Mouse (Mus musculus) spleen, adult 2 months (tissue): ENCODE data around the gene Rtn4r. TPM values are rescaled to one million over a fixed set of nuclear protein-coding genes. Genes with fewer than 3 reads are reported as not detected.

Experiments used
- DNase-seq, 2 experiments: peaks; one replicate each; pipeline versions ENCODE4 v3.0.0 to v3.0.0-alpha.2; 2012 to 2021; ENCODE audit warnings: low spot score in 2 of 2, low read depth in 1 of 2
- H3K27ac ChIP-seq: fragments of 200-500 bp; 2 replicates; pipeline ENCODE4 v1.5.1; 2012; ENCODE audit warnings: low read length, inconsistent platforms; ENCODE audit not compliant: insufficient read depth
- H3K27me3 ChIP-seq: fragments of 200-500 bp; 2 replicates; pipeline ENCODE4 v1.6.1; 2012; ENCODE audit warnings: mild to moderate bottlenecking, moderate library complexity, low read length, inconsistent platforms; ENCODE audit not compliant: control insufficient read depth, insufficient read depth
- H3K36me3 ChIP-seq: fragments of 200-500 bp; 2 replicates; pipeline ENCODE4 v1.6.1; 2012; ENCODE audit warnings: mild to moderate bottlenecking, low read length, inconsistent platforms; ENCODE audit not compliant: control insufficient read depth, insufficient read depth
- H3K4me1 ChIP-seq: fragments of 200-500 bp; 2 replicates; pipeline ENCODE4 v1.6.1; 2011; ENCODE audit warnings: inconsistent platforms; ENCODE audit not compliant: control insufficient read depth, insufficient read depth, insufficient read length
- H3K4me3 ChIP-seq: fragments of 200-500 bp; 2 replicates; pipeline ENCODE4 v1.5.1; 2011; ENCODE audit warnings: mild to moderate bottlenecking, inconsistent platforms; ENCODE audit not compliant: insufficient read depth, insufficient read length; ENCODE audit errors: extremely low read depth
- CTCF ChIP-seq: fragments of 200-500 bp; IDR thresholded peaks from 2 replicates; pipeline ENCODE4 v1.5.1; 2011; ENCODE audit warnings: mild to moderate bottlenecking, inconsistent platforms; ENCODE audit not compliant: insufficient read depth, insufficient read length, insufficient replicate concordance; ENCODE audit errors: extremely low read depth
- POLR2A ChIP-seq: fragments of 200-500 bp; IDR thresholded peaks from 2 replicates; pipeline ENCODE4 v1.6.1; 2011; ENCODE audit warnings: low read depth, low read length, inconsistent platforms
- WGBS: fragments of 180-500 bp; shearing (Covaris S2); methylation state at CpG from one replicate; pipeline ENCODE4 v1.1.7; 2018; 5-methylcytosine and 5-hydroxymethylcytosine counted together
- polyA plus RNA-seq: library from polyadenylated mRNA; depleted of rRNA; stranded (reverse); fragments of >200 nt; gene quantifications from 2 replicates; pipeline ENCODE4 v1.2.3, GENCODE M21; 2012

The Rtn4r gene
- polyA plus RNA-seq, 1 experiment: 10.2 TPM

DNA sequence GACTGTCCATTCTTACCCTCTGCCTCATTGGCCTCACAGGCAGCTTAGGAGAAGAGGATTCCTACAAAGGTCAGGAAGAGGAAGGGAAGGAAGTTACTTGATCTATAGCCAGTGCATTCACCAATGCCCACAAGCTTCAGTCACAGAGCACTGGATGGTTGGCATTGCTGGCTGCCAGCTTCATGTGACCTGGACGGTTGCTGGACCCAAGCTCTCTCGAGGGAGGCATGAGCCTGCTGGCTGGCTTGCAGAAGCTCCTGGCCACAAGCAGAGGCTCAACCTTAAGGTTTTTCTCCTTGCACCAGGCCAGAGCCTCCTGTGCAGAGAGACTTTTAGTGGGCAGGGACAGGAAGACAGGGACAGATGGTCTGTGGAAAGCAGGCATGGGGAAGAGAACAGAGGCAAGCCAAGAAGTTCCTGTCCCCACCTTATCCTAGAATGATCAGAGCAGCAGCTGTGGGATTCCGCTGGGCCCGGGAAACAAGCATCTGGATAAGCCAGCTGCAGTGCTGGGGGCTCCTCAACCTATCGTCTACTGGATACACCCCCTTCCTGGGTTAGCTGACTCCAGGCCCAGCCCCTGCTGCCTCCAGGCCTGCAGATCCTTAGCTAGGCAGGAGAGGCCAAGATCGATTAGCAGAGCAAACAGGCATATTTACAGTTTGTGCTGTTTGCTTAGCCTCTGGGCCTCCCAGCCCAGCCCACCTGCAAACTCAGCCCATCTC lies 48.5 kb downstream of the Rtn4r start:
- Histone ChIP-seq H3K36me3 (no peaks in the 10 kb centered on the region), H3K27ac (no peak overlapping the region), H3K4me3 (no peak overlapping the region), H3K4me1 (no peaks in the 10 kb centered on the region), H3K27me3 (no peaks in the 10 kb centered on the region)
- no peak for DNase-seq
- no peak for TF ChIP-seq POLR2A
- no peak for TF ChIP-seq CTCF
- WGBS: 32% methylated on average over 6 of the region's 6 CpGs

- no peak for TF ChIP-seq POLR2A
- TF ChIP-seq CTCF: no peak
- no peaks in the 10 kb centered on the region for H3K4me1 ChIP-seq
- 71% methylated on average over 4 of the region's 4 CpGs for WGBS
- no peak for DNase-seq
- H3K27ac ChIP-seq: no peak overlapping the region
- H3K27me3 ChIP-seq: no peaks in the 10 kb centered on the region
- no peaks in the 10 kb centered on the region for H3K36me3 ChIP-seq
- H3K4me3 ChIP-seq: no peak overlapping the region
Observed at GRCm38 (mm10) chr16:18176758-18177157, 49.3 kb downstream of the Rtn4r start.

GRCm38 (mm10) chr16:18179591-18179990 lies 52.1 kb downstream of the Rtn4r start:
- DNase-seq: no peak
- H3K27me3 ChIP-seq: no peaks in the 10 kb centered on the region
- no peak overlapping the region for H3K4me3 ChIP-seq
- H3K36me3 ChIP-seq: no peaks in the 10 kb centered on the region
- H3K27ac ChIP-seq: no peak overlapping the region
- TF ChIP-seq CTCF (no peak), POLR2A (no peak)
- H3K4me1 ChIP-seq: no peaks in the 10 kb centered on the region
- WGBS: 79% methylated on average over 2 of the region's 2 CpGs

- Histone ChIP-seq H3K4me1 (no peaks in the 10 kb centered on the region), H3K27ac (no peak overlapping the region), H3K36me3 (no peaks in the 10 kb centered on the region), H3K4me3 (no peak overlapping the region), H3K27me3 (no peaks in the 10 kb centered on the region)
- no peak for DNase-seq
- WGBS: 75% methylated on average over 10 of the region's 10 CpGs
- TF ChIP-seq POLR2A (no peak), CTCF (no peak)
Observed at GRCm38 (mm10) chr16:18181398-18181797, 54.0 kb downstream of the Rtn4r start.

- DNase-seq: no peak
- no peaks in the 10 kb centered on the region for H3K4me1 ChIP-seq
- TF ChIP-seq POLR2A (no peak), CTCF (no peak)
- H3K27ac ChIP-seq: no peak overlapping the region
- H3K36me3 ChIP-seq: no peaks in the 10 kb centered on the region
- 91% methylated on average over 8 of the region's 8 CpGs for WGBS
- no peaks in the 10 kb centered on the region for H3K27me3 ChIP-seq
- H3K4me3 ChIP-seq: no peak overlapping the region
Observed at GRCm38 (mm10) chr16:18182766-18183165, 55.3 kb downstream of the Rtn4r start.

- TF ChIP-seq POLR2A: no peak
- no peak for TF ChIP-seq CTCF
- Histone ChIP-seq H3K27me3 (no peaks in the 10 kb centered on the region), H3K36me3 (no peaks in the 10 kb centered on the region), H3K4me1 (no peaks in the 10 kb centered on the region), H3K27ac (no peak overlapping the region), H3K4me3 (no peak overlapping the region)
- WGBS: 86% methylated on average over 8 of the region's 8 CpGs
- DNase-seq: no peak
Observed at GRCm38 (mm10) chr16:18185715-18186449, 58.4 kb downstream of the Rtn4r start.

DNA sequence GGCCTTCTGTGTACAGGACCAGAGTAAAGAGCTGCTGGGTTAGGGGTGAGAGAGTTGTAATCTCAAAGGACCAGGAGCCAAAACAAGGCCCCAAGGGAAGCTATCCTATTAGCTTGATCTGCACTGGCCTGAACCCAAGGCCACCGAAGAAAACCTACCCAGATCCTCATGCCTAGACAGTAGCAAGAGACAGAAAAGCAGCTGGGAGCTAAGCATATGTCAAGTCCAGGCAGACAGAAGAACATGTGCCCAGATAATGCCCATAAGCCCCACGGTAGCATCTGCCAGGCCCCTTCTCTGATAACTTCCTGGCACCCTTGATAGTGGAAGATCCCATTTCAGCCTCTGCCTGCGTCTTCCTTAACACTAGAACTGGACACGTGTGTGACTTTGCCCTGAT lies 59.4 kb downstream of the Rtn4r start:
- Histone ChIP-seq H3K27ac (no peak overlapping the region), H3K36me3 (no peaks in the 10 kb centered on the region), H3K27me3 (no peaks in the 10 kb centered on the region), H3K4me1 (no peaks in the 10 kb centered on the region), H3K4me3 (no peak overlapping the region)
- no peak for DNase-seq
- 83% methylated on average over 4 of the region's 4 CpGs for WGBS
- no peak for TF ChIP-seq CTCF
- no peak for TF ChIP-seq POLR2A
